Mouse (Mus musculus) kidney, embryonic 14.5 days (tissue): Measurements from ENCODE around the gene Parvb. TPM values are rescaled to one million over a fixed set of nuclear protein-coding genes. Genes with fewer than 3 reads are reported as not detected.
A peak's percentile ranks its signal among the peaks of the same experiment; 100 is the strongest.

Source experiments
- ATAC-seq: fragments of 200-750 bp; cut with Nextera tagmentation; 2 replicates; pipeline ENCODE4 v1.8.0; 2017; ENCODE audit warnings: moderate number of reproducible peaks, mild to moderate bottlenecking, moderate TSS enrichment, moderate library complexity; ENCODE audit not compliant: low FRiP score, low TSS enrichment
- H3K27ac ChIP-seq: fragments of 300-500 bp; sonication (generic); 2 replicates; pipeline ENCODE4 v1.5.1; 2014; ENCODE audit warnings: low read depth, mild to moderate bottlenecking, low read length, moderate library complexity, mixed read lengths
- H3K27me3 ChIP-seq: fragments of 300-500 bp; sonication (generic); 2 replicates; pipeline ENCODE4 v1.6.1; 2014; ENCODE audit warnings: mild to moderate bottlenecking, low read length; ENCODE audit not compliant: control insufficient read depth, insufficient read depth
- H3K36me3 ChIP-seq: fragments of 300-500 bp; sonication (generic); 2 replicates; pipeline ENCODE4 v1.6.1; 2014; ENCODE audit warnings: low read length, mixed read lengths; ENCODE audit not compliant: control insufficient read depth, insufficient read depth
- H3K4me1 ChIP-seq: fragments of 300-500 bp; sonication (generic); 2 replicates; pipeline ENCODE4 v1.6.1; 2014; ENCODE audit warnings: low read length, mixed read lengths; ENCODE audit not compliant: control insufficient read depth, insufficient read depth
- H3K4me2 ChIP-seq: fragments of 300-500 bp; sonication (generic); replicated peaks from 2 replicates; pipeline ENCODE4 v1.6.1; 2014; ENCODE audit warnings: low read depth, mild to moderate bottlenecking, low read length
- H3K4me3 ChIP-seq: fragments of 300-500 bp; sonication (generic); 2 replicates; pipeline ENCODE4 v1.5.1; 2014; ENCODE audit warnings: mild to moderate bottlenecking, low read length
- H3K9ac ChIP-seq: fragments of 300-500 bp; sonication (generic); 2 replicates; pipeline ENCODE4 v1.6.1; 2014; ENCODE audit warnings: low read depth, mild to moderate bottlenecking, low read length, moderate library complexity
- H3K9me3 ChIP-seq: fragments of 300-500 bp; sonication (generic); 2 replicates; pipeline ENCODE4 v1.6.1; 2016; ENCODE audit warnings: low read length; ENCODE audit not compliant: control insufficient read depth
- WGBS: fragments of 180-500 bp; shearing (Covaris S2); extraction: QIAGEN DNeasy Blood & Tissue Kit; methylation state at CpG from one replicate; pipeline ENCODE4 v1.1.7; 2014; 5-methylcytosine and 5-hydroxymethylcytosine counted together
- polyA plus RNA-seq: library from polyadenylated mRNA; unstranded; fragments of >200 nt; fragmentation: Nextera tagmentation; extraction: Ambion mirVana; gene quantifications from 2 replicates; pipeline ENCODE4 v1.2.1, GENCODE M21; 2014

Gene Parvb
- polyA plus RNA-seq, 1 experiment from 2014 or later: 3.9 TPM

- no peaks in the 10 kb centered on the region for H3K36me3 ChIP-seq
- H3K27me3 ChIP-seq: no peaks in the 10 kb centered on the region
- no peak overlapping the region for H3K4me2 ChIP-seq
- no peak overlapping the region for H3K9ac ChIP-seq
- 25% methylated on average over 18 of the region's 18 CpGs for WGBS
- no peak for ATAC-seq
- peaks cover 32% of the 10 kb centered on the region for H3K4me1 ChIP-seq
- H3K9me3 ChIP-seq: no peaks in the 10 kb centered on the region
- no peak overlapping the region for H3K4me3 ChIP-seq
- H3K27ac ChIP-seq: peak overlapping the region; percentile 51; the same call in 1 of the 2 replicates
Observed at GRCm38 (mm10) chr15:84314420-84315080, 82.7 kb downstream of the Parvb start.

GRCm38 (mm10) chr15:84315276-84316046, 83.6 kb downstream of the Parvb start:
- Histone ChIP-seq H3K27ac (0 out of 2 replicates have a peak overlapping the region, but pooled peaks have one; percentile 17), H3K4me2 (no peak overlapping the region), H3K4me1 (peaks cover 32% of the 10 kb centered on the region), H3K27me3 (no peaks in the 10 kb centered on the region), H3K9me3 (no peaks in the 10 kb centered on the region), H3K4me3 (no peak overlapping the region), H3K36me3 (no peaks in the 10 kb centered on the region), H3K9ac (no peak overlapping the region)
- WGBS: 47% methylated on average over 15 of the region's 15 CpGs
- no peak for ATAC-seq

GRCm38 (mm10) chr15:84319393-84319792, 87.5 kb downstream of the Parvb start:
- no peaks in the 10 kb centered on the region for H3K9me3 ChIP-seq
- 99% methylated on average over 4 of the region's 4 CpGs for WGBS

GRCm38 (mm10) chr15:84321544-84322174, 89.8 kb downstream of the Parvb start:
- Histone ChIP-seq H3K4me2 (no peak overlapping the region), H3K4me1 (peaks cover 9% of the 10 kb centered on the region; the same call in 1 of the 2 replicates), H3K9me3 (no peaks in the 10 kb centered on the region), H3K27ac (no peak overlapping the region), H3K4me3 (no peak overlapping the region), H3K36me3 (no peaks in the 10 kb centered on the region), H3K9ac (no peak overlapping the region), H3K27me3 (no peaks in the 10 kb centered on the region)
- WGBS: 72% methylated on average over 8 of the region's 8 CpGs
- ATAC-seq: no peak

More at GRCm38 (mm10) chr15:84319393-84319792, 87.5 kb downstream of the Parvb start:
- H3K4me1 ChIP-seq: peaks cover 9% of the 10 kb centered on the region
- no peak for ATAC-seq
- no peaks in the 10 kb centered on the region for H3K36me3 ChIP-seq
- H3K4me2 ChIP-seq: no peak overlapping the region
- no peak overlapping the region for H3K9ac ChIP-seq
- no peak overlapping the region for H3K4me3 ChIP-seq
- H3K27ac ChIP-seq: no peak overlapping the region
- H3K27me3 ChIP-seq: no peaks in the 10 kb centered on the region

- Histone ChIP-seq H3K4me1 (peaks cover 13% of the 10 kb centered on the region; the same call in 1 of the 2 replicates), H3K4me2 (no peak within 1 kb of the TSS), H3K27me3 (no peaks in the 10 kb centered on the region), H3K9me3 (no peaks in the 10 kb centered on the region), H3K9ac (no peak within 1 kb of the TSS), H3K36me3 (no peaks in the 10 kb centered on the region), H3K27ac (no peak within 1 kb of the TSS), H3K4me3 (no peak within 1 kb of the TSS)
- whole genome bisulfite sequencing: 84% methylated on average over 10 of the region's 10 CpGs
- no peak for ATAC-seq
Observed at GRCm38 (mm10) chr15:84323966-84324869, 92.4 kb downstream of the Parvb start, which contains the start of gene Parvg. Gene Parvg, plus strand, starts transcription at chr15:84324026.

GRCm38 (mm10) chr15:84324870-84325553, 93.2 kb downstream of the Parvb start:
- 62% methylated on average over 8 of the region's 8 CpGs for WGBS
- ATAC-seq: no peak
- H3K4me3 ChIP-seq: no peak overlapping the region
- H3K4me2 ChIP-seq: no peak overlapping the region
- H3K9me3 ChIP-seq: no peaks in the 10 kb centered on the region
- peaks cover 21% of the 10 kb centered on the region for H3K4me1 ChIP-seq
- H3K9ac ChIP-seq: no peak overlapping the region
- H3K36me3 ChIP-seq: no peaks in the 10 kb centered on the region
- H3K27me3 ChIP-seq: no peaks in the 10 kb centered on the region
- no peak overlapping the region for H3K27ac ChIP-seq

- no peak overlapping the region for H3K9ac ChIP-seq
- 50% methylated on average over 12 of the region's 12 CpGs for WGBS
- no peak overlapping the region for H3K27ac ChIP-seq
- no peaks in the 10 kb centered on the region for H3K27me3 ChIP-seq
- ATAC-seq: no peak
- no peaks in the 10 kb centered on the region for H3K36me3 ChIP-seq
- H3K9me3 ChIP-seq: no peaks in the 10 kb centered on the region
- H3K4me2 ChIP-seq: no peak overlapping the region
- no peak overlapping the region for H3K4me3 ChIP-seq
- peaks cover 21% of the 10 kb centered on the region for H3K4me1 ChIP-seq
Observed at GRCm38 (mm10) chr15:84325736-84326135, 93.9 kb downstream of the Parvb start.

- Histone ChIP-seq H3K27me3 (no peaks in the 10 kb centered on the region), H3K4me2 (no peak overlapping the region), H3K27ac (no peak overlapping the region), H3K9me3 (no peaks in the 10 kb centered on the region), H3K9ac (no peak overlapping the region; the same call in 1 of the 2 replicates), H3K4me1 (peaks cover 24% of the 10 kb centered on the region), H3K4me3 (no peak overlapping the region), H3K36me3 (no peaks in the 10 kb centered on the region)
- no peak for ATAC-seq
- 62% methylated on average over 10 of the region's 10 CpGs for WGBS
Observed at GRCm38 (mm10) chr15:84328870-84329269, 97.0 kb downstream of the Parvb start.
